Mouse (Mus musculus): ENCODE measurements around the gene 4930579F01Rik.

The 4930579F01Rik gene

GRCm38 (mm10) chr3:138216091-138216490 is 22.5 kb upstream of the 4930579F01Rik start:
- DNase-seq (ENCODE audit: low read depth in 2 of 2, low spot score in 2 of 2), result no peak

- DNase-seq (ENCODE audit: low read depth in 2 of 2, low spot score in 2 of 2), result no peak
These were observed 21.9 kb upstream of the 4930579F01Rik start for GRCm38 (mm10) chr3:138215395-138215989.

GRCm38 (mm10) chr3:138212431-138212951 is 18.9 kb upstream of the 4930579F01Rik start:
- no peak for DNase-seq (ENCODE audit: low read depth in 2 of 2, low spot score in 2 of 2)

GRCm38 (mm10) chr3:138210432-138211075 is 16.9 kb upstream of the 4930579F01Rik start:
- DNase-seq (ENCODE audit: low read depth in 2 of 2, low spot score in 2 of 2), result no peak

- DNase-seq (ENCODE audit: low read depth in 2 of 2, low spot score in 2 of 2), result no peak
These were observed 15.2 kb upstream of the 4930579F01Rik start for GRCm38 (mm10) chr3:138208821-138209220.

GRCm38 (mm10) chr3:138198722-138199068 is 5.1 kb upstream of the 4930579F01Rik start:
- no peak for DNase-seq (ENCODE audit: low read depth in 2 of 2, low spot score in 2 of 2)

- peak; percentile 60 to 67 for DNase-seq (ENCODE audit: low read depth in 2 of 2, low spot score in 2 of 2)
These were observed 4.5 kb upstream of the 4930579F01Rik start for GRCm38 (mm10) chr3:138197973-138198721.

DNA sequence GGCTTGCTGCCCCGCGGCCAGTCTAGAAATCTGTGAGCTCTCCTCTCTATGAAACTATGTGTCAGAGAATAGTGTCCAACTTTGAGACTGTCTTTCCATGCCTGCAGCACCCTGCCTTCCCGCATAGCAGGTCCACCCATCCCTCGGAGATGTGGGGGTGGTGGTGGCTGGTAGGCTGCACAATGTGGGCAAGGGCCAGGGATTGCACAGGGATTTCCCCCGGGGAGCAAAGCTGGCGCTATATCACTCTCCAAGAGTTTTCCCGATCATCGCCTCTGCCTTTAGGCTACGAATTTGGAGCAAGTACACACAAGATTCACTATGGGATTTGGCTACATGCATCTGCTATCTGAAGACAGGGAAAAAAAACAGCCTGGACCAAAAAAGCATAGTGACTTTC is 3.9 kb upstream of the 4930579F01Rik start:
- no peak for DNase-seq (ENCODE audit: low read depth in 2 of 2, low spot score in 2 of 2)

GRCm38 (mm10) chr3:138197093-138197492 is 3.5 kb upstream of the 4930579F01Rik start:
- no peak for DNase-seq (ENCODE audit: low read depth in 2 of 2, low spot score in 2 of 2)

DNA sequence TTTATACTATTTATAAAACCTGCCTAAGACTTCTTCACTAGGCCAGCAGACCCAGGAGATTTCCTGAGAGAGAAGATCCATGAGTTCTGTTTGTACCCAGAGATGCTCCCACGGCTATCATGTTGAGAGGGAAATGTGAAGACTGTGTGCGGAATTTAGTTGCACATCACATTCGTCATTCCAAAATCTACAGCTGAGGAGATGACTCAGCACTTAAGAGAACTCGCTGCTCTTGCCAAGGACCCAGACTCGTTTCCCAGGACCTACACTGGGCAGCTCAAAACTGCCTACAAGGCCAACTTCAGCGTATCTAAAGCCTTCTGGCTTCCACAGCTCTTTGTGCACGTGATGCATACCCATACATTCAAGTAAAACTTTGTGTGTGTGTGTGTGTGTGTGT is 1.4 kb downstream of the 4930579F01Rik start:
- no peak for DNase-seq (ENCODE audit: low read depth in 2 of 2, low spot score in 2 of 2)

- no peak for DNase-seq (ENCODE audit: low read depth in 2 of 2, low spot score in 2 of 2)
These were observed 7.4 kb downstream of the 4930579F01Rik start for GRCm38 (mm10) chr3:138185995-138186930.

DNA sequence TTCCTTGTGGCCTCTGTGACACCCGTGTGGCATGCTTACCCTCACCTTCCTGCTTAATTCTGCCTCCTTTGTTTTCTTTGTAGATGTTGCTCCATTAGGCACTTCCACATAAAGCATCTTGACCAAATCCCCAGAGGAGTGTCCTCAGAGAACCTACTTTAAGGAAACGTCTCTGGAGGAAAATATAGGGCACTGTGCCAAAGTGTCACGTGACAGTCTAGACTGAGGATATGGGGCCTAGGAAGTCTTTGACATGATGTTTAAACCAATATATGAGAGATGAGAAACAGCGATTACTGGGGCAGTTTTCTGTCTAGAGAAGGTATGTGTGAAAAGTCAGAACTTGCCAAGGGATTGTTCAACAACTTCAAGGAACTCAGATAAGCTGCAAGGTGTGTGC is 8.3 kb downstream of the 4930579F01Rik start:
- DNase-seq (ENCODE audit: low read depth in 2 of 2, low spot score in 2 of 2), result no peak

- no peak for DNase-seq (ENCODE audit: low read depth in 2 of 2, low spot score in 2 of 2)
These were observed 10.3 kb downstream of the 4930579F01Rik start for GRCm38 (mm10) chr3:138183371-138183770.

DNA sequence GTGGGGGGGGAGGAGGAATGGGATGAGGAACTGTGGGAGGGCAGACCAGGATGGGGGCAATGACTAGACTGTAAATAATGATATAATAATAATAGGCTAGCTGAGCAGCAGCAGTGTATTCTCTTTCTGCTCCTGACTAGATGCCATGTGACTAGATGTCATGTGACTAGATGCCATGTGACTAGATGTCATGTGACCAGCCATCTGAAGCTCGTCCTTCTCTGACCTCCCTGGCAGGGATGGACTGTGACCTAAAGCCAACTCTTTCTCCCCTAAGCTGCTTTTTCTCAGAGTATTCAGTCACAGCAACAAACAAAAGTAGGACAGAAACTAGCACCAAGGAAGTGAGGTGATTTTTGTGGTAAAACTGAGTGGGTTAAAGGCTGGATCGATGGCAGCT is 11.6 kb downstream of the 4930579F01Rik start:
- no peak for DNase-seq (ENCODE audit: low read depth in 2 of 2, low spot score in 2 of 2)

DNA sequence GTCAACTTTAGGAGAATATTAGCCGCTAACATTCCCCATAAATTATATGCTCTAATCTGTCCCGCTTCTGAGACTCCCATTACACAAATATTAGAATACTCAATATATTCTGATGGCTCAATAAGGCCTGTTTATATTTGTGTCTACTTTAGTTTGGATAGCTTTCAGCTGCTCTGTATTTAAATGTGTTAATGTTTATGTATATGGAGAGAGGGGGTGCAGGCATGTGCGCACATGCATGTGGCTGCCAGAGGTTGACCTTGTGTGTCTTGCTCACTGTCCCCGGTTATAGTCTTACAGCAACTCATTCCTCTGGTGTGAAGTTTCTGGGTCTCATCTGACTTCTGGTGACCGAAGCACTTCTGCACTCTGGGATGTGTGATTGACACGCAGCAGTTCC is 18.1 kb downstream of the 4930579F01Rik start:
- no peak for DNase-seq (ENCODE audit: low read depth in 2 of 2, low spot score in 2 of 2)

- DNase-seq (ENCODE audit: low read depth in 2 of 2, low spot score in 2 of 2), result no peak
These were observed 20.3 kb downstream of the 4930579F01Rik start for GRCm38 (mm10) chr3:138173291-138173690.

DNA sequence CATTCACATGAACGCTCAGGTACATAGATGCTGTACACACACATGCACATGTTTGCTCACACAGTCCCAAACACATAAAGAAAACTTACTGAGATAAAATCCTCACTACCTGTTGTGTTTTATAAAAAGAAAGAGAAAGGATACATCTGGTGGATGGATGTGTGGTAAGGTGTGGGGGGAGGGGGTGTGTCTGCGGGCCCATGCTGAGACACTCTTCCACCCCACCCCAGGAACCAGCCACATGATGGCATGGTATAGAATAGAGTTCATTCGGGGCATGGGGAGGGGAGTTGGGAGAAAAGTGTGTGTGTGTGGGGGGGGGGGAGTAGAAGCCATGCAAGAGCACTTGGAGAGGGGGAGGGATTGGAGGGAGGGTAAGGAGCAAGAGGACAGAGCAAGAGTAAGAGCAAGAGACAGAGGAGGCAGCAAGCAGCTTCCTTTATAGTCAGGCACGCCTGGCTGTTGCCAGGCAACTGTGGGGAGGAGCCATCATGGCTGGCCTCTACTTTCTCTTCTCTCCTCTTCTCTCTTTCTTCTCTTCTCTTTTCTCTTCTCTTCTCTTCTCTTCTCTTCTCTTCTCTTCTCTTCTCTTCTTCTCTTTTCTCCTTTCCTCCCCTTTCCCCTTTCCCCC is 31.0 kb downstream of the 4930579F01Rik start:
- DNase-seq (ENCODE audit: low read depth in 2 of 2, low spot score in 2 of 2), result no peak

DNA sequence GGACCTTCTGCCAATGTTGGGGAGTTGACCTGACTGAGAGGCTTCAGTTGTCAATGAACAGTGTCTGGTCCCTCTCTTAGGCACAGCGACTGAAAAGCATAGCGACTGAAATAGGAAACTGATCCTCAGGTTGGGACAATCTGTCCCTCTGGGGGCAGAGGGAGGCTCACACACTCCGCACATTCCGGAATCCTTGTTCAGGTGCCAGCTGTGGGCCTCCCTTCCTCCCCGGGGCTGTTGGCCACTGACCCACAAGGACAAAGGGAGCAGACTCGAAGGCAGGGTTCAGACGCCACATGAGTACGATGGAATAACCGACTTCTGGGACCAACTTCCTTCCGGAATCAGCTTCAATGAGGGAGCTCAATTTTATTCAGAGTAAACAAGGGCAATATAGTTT is 32.0 kb downstream of the 4930579F01Rik start:
- no peak for DNase-seq (ENCODE audit: low read depth in 2 of 2, low spot score in 2 of 2)

DNA sequence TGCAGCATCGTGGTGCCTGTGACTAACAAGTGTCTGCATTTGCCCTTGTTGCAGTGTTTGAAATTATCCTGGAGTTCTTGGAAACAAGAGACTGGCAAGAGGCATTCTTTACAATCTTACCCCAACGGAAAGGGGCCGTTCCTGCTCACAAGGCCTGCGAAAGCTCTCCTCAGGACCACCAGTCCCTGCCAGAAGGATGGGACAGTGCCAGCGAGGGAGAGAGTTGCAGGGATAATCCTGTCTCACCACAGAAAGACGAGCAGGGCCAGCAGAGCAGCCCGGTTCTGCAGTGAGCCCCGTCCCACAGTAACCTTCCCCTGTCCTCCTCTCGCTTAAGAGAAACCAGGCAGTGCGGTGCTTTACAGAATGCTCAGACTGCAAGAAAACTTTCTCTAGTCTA is 37.0 kb downstream of the 4930579F01Rik start:
- no peak for DNase-seq (ENCODE audit: low read depth in 2 of 2, low spot score in 2 of 2)

GRCm38 (mm10) chr3:138155062-138155461 is 38.6 kb downstream of the 4930579F01Rik start:
- no peak for DNase-seq (ENCODE audit: low read depth in 2 of 2, low spot score in 2 of 2)

- DNase-seq (ENCODE audit: low read depth in 2 of 2, low spot score in 2 of 2), result no peak
These were observed 44.8 kb downstream of the 4930579F01Rik start for GRCm38 (mm10) chr3:138148811-138149210.
